Mouse (Mus musculus) small intestine, adult 2 months (tissue): Measurements from ENCODE around the gene Relch.
"Not testable (repeated sequence)": the region's sequence is repeated elsewhere in the genome, so short reads cannot be mapped to it uniquely, and the experiment has no call there.

Experiments used
- CTCF ChIP-seq: fragments of 200-500 bp; IDR thresholded peaks from 2 replicates; pipeline ENCODE4 v1.5.1; 2012; ENCODE audit warnings: low read depth, mild to moderate bottlenecking, control low read depth, inconsistent platforms, low read length, moderate library complexity, mixed read lengths; ENCODE audit not compliant: insufficient replicate concordance, insufficient read length; ENCODE audit errors: extremely low read depth
- POLR2A ChIP-seq: fragments of 200-500 bp; IDR thresholded peaks from 2 replicates; pipeline ENCODE4 v1.6.1; 2012; ENCODE audit warnings: low read depth, mild to moderate bottlenecking, control low read depth, inconsistent platforms, low read length, moderate library complexity

DNA sequence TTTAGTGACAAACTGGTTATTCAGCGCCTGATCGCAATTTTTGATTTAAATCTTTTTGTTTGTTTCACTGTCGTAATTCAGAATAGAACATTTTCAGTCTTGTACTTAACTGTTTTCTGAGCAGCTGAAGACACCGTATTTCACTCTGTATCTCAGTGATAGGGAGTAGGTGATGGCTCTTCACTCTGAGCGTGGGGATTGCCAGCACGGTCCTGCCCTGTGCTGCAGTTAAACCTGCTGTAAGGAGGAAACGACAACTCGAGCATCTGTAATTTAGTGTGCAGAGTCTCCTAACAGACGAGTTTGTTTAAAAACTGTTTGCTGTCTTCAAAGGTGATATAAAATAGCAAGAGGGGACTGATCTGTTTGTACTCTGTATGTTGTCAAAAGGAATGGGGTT lies 102.4 kb downstream of the Relch start:
- TF ChIP-seq CTCF, POLR2A: not testable (repeated sequence)
